Comparison of ENCODE assay signal across 22 mouse cellular contexts in the genomic region with DNA sequence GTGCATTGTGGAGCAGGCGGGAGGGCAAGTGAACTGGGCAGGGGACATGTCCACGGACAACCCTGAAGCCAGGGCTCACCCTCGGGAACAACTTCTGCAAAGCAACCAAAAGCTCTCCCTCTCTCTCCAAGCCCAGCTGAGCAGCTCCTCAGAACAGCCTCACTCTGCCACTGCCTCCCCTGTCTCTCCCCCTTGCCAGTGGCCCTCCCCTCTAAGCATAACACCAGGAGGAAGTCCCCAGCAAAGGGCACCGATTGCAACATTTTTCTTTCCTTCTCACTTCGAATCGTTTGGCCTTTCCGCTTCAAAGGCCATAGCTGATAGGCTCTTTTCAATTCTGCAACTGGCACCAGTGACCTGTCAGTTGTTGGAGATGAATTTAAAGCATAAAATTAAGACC.
"Had no signal": no experiment of that assay in that cellular context is flagged by ENCODE, and none has a peak within 500 bp of the region (broad histone marks: within the 10 kb centered on the region; RNA-seq: fewer than 3 reads in every experiment).

No protein-coding gene starts in this region.

- H3K4me3 ChIP-seq: gastrocnemius, adult 2 months; heart, adult 2 months; heart, embryonic 13.5 days; heart, embryonic 15.5 days; hindbrain, embryonic 13.5 days; hindbrain, embryonic 15.5 days; intestine, embryonic 15.5 days; layer of hippocampus, adult 2 months; left cerebral cortex, adult 2 months; limb, embryonic 13.5 days; limb, embryonic 15.5 days; liver, embryonic 12.5 days had no signal

- ATAC-seq: intestine, embryonic 15.5 days; intestine, postnatal 0 days; liver, embryonic 12.5 days had no signal

- DNase-seq: gastrocnemius, adult 2 months; gastrocnemius, postnatal 10 days; gastrocnemius, postnatal 25 days; heart, adult 11 months; heart, adult 2 months; heart, postnatal 14 days; heart, postnatal 4 days; kidney, adult 18-20 months; kidney, adult 8-10 months; kidney, postnatal 10 days; kidney, postnatal 4 days had no signal

- H3K9me3 ChIP-seq: heart, embryonic 13.5 days; heart, embryonic 15.5 days; hindbrain, embryonic 13.5 days; hindbrain, embryonic 15.5 days; intestine, embryonic 15.5 days; limb, embryonic 13.5 days; limb, embryonic 15.5 days; liver, embryonic 12.5 days had no signal

- H3K36me3 ChIP-seq: heart, embryonic 13.5 days; heart, embryonic 15.5 days; hindbrain, embryonic 13.5 days; hindbrain, embryonic 15.5 days; intestine, embryonic 15.5 days; limb, embryonic 13.5 days; limb, embryonic 15.5 days; liver, embryonic 12.5 days had no signal
